Mouse (Mus musculus): ENCODE data around the gene Pfkfb3.

DNA sequence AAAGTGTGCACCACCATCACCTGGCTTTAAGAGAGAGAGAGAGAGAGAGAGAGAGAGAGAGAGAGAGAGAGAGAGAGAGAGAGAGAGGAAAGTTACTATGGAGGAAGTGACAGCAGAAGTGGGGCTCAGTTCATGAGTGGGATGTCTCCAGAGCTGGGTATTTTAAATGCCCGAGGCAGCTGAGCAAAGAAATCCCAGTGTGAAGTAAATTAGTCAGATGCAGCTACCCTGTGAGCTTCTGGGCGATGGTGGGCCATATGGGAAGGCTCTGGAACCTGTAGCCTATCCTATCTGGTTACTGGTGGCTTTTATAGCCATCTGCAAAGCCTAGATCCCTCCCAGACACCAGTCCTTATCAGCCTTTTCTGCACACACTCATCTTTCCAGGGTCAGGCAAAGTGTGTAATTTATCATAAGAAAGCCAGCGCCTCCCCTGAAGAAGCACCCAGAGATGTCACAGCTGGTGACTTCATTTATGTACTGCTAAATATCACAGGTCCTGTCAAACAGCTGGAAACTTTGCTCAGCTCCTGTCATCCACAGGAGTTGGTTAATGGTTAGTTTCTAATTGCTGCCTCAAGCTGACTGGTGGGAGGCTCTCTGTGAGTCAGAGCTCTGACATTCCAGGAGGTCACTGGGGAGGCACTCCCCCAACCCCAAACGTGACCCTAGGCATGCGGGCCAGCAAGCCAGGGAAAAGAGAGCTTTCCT is 128.3 kb downstream of the Pfkfb3 start:
- TF ChIP-seq POLR2A (IDR thresholded peaks at IDR 0.05; ENCODE audit: low read depth, low read length) (no peak), CTCF (conservative IDR thresholded peaks at IDR 0.05; ENCODE audit: insufficient read depth, insufficient read length, low read depth, low read length) (no peak)
